Mouse (Mus musculus): ENCODE measurements at regions not wholly inside any gene's neighbourhood (a gene's known extent, or its start where the extent isn't known, plus 50 kb on each side); places are given as distances from the start of the nearest gene placed in this dataset.
A peak's percentile ranks its signal among the peaks of the same experiment; 100 is the strongest.

DNA sequence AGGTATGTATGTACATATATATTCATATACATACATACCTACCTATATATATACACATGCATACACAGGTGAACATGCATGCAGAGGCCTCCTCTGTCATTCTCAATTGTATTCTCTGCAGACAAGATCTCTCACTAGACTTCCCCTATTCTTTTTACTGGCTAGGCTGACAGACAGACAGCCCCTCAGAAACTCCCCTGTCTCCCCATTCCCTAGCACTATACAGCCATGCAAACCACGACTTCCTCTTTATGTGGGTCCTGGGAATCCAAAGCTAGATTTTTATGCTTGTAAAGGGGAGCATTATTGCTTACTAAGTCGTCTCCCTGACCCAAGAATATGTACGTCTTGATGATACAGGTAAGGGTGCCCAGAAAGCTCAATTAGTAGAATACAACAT, 86.9 kb downstream of the Fam124b start:
- Histone ChIP-seq H3K9ac (ENCODE audit: low read depth, low read length) (no peak overlapping the region), H3K27me3 (ENCODE audit: control insufficient read depth, insufficient read depth, low read depth, low read length) (no peaks in the 10 kb centered on the region), H3K36me3 (ENCODE audit: control insufficient read depth, insufficient read depth, low read length) (no peaks in the 10 kb centered on the region), H3K4me1 (ENCODE audit: control insufficient read depth, insufficient read depth, low read length) (no peaks in the 10 kb centered on the region), H3K9me3 (replicated peaks; ENCODE audit: control insufficient read depth, low read length, poor library complexity, severe bottlenecking) (no peaks in the 10 kb centered on the region), H3K27ac (ENCODE audit: low read length) (no peak overlapping the region), H3K4me2 (ENCODE audit: low read length) (no peak overlapping the region), H3K4me3 (ENCODE audit: low read depth, low read length) (no peak overlapping the region)
- WGBS = 78% methylated on average over 3 of the region's 3 CpGs
- ATAC-seq = no peak

DNA sequence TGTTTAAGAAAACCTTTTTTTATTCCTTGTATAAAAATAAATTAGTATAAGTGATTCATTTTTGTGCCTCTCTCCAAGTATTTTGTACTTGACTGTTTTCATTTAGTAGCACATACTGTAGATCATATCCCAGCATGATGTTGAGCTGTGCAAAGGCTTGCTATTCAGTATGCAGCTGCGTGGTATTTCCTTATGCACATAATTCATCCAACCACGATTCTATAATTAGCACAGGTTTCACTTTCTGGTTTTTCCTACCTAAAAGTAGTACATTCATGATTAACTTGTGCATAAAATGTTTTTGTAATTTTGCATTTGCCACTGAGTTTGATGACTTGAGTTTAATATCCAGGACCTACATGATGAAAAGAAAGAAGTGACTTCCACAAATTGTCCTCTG, 94.3 kb downstream of the Fam124b start:
- Histone ChIP-seq H3K36me3 (ENCODE audit: control insufficient read depth, insufficient read depth, low read length) (no peaks in the 10 kb centered on the region), H3K27ac (ENCODE audit: low read length) (no peak overlapping the region), H3K9me3 (replicated peaks; ENCODE audit: control insufficient read depth, low read length, poor library complexity, severe bottlenecking) (no peaks in the 10 kb centered on the region), H3K4me3 (ENCODE audit: low read depth, low read length) (no peak overlapping the region), H3K27me3 (ENCODE audit: control insufficient read depth, insufficient read depth, low read depth, low read length) (no peaks in the 10 kb centered on the region), H3K4me1 (ENCODE audit: control insufficient read depth, insufficient read depth, low read length) (no peaks in the 10 kb centered on the region), H3K4me2 (ENCODE audit: low read length) (no peak overlapping the region), H3K9ac (ENCODE audit: low read depth, low read length) (no peak overlapping the region)
- 95% methylated on average over 2 of the region's 2 CpGs for WGBS
- ATAC-seq = no peak

DNA sequence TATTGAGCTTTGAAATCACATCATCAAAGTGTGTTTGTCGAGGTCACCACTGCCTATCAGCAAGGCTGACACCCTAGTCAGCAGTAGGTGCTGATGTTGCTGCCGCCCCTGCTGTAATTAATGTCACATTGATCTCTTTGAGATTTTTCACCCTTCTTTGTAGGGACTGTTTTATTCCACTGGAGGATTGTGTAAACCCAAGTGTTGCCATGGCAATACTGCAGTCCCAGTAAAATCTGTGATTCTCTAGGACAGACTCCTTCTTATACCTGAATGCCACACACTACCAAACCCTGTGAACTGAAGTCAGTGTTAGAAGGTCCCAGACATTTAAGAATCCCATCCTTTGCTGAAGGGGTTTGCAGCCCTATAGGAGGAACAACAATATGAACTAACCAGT, 102.4 kb downstream of the Fam124b start:
- H3K9ac ChIP-seq (ENCODE audit: low read depth, low read length) = no peak overlapping the region
- H3K4me1 ChIP-seq (ENCODE audit: control insufficient read depth, insufficient read depth, low read length) = no peaks in the 10 kb centered on the region
- H3K27ac ChIP-seq (ENCODE audit: low read length) = no peak overlapping the region
- H3K9me3 ChIP-seq (replicated peaks; ENCODE audit: control insufficient read depth, low read length, poor library complexity, severe bottlenecking) = no peaks in the 10 kb centered on the region
- H3K4me2 ChIP-seq (ENCODE audit: low read length) = no peak overlapping the region
- ATAC-seq = 0 out of 2 replicates have a peak, but pooled peaks have one; percentile 45
- no peak overlapping the region for H3K4me3 ChIP-seq (ENCODE audit: low read depth, low read length)
- 40% methylated on average over 2 of the region's 2 CpGs for WGBS
- H3K36me3 ChIP-seq (ENCODE audit: control insufficient read depth, insufficient read depth, low read length) = no peaks in the 10 kb centered on the region
- no peaks in the 10 kb centered on the region for H3K27me3 ChIP-seq (ENCODE audit: control insufficient read depth, insufficient read depth, low read depth, low read length)

DNA sequence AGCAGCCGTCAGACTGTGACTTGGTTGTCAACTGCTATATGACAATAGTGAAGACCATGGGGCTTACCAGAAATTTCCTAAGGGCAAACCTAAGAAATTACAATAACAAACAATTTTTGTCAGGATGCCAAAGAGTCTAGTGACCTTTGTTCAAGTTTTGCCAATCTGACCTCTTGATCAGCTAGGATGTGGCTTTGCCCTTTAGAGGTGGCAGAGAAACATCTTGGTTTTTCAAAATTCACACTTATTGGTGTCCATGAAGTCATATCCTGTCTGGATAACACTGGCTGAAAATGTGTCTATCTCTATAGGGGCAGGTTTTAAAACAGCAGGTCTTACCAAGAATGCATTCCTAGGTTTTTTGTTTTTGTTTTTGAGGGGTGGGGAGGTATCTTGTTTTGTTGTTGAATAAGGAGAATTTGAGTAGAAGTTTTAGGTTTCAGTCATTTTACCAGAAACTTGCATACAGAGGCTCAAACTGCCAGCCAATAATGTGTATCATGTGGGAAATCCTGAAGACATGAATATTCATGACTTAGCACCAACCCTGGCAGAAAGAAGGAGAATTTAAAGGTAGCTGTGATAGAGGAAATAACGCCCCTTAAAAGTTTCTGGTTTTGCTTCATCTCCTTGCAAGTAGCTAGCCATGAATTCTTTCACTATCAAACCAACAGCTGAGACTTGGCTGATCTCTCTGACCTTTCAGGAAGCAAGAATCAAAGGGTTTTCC, 110.4 kb downstream of the Fam124b start:
- H3K9ac ChIP-seq (ENCODE audit: low read depth, low read length) = no peak overlapping the region
- no peak overlapping the region for H3K4me3 ChIP-seq (ENCODE audit: low read depth, low read length)
- no peaks in the 10 kb centered on the region for H3K9me3 ChIP-seq (replicated peaks; ENCODE audit: control insufficient read depth, low read length, poor library complexity, severe bottlenecking)
- H3K4me2 ChIP-seq (ENCODE audit: low read length) = no peak overlapping the region
- H3K4me1 ChIP-seq (ENCODE audit: control insufficient read depth, insufficient read depth, low read length) = no peaks in the 10 kb centered on the region
- no peak overlapping the region for H3K27ac ChIP-seq (ENCODE audit: low read length)
- H3K27me3 ChIP-seq (ENCODE audit: control insufficient read depth, insufficient read depth, low read depth, low read length) = no peaks in the 10 kb centered on the region
- no peak for ATAC-seq
- 73% methylated on average over 2 of the region's 2 CpGs for WGBS
- H3K36me3 ChIP-seq (ENCODE audit: control insufficient read depth, insufficient read depth, low read length) = no peaks in the 10 kb centered on the region

DNA sequence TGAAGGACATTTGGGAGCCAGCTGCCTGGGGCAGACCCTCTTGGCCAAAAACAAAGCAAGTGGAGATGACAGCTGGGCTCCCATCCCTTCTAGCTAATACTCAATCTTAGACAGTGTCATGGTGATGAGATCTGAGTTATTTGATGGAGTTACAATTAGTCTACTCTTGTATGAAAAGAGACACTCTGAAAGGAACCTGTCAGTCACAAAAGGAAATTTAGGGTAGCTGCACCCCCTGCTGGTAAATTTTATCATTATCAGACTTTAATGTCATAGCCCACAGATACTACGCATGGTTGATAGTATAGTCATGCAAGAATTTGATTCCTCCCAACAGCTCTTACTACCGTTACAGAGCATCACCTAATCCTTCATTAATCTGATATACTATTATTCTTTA, 112.0 kb downstream of the Fam124b start:
- Histone ChIP-seq H3K9me3 (replicated peaks; ENCODE audit: control insufficient read depth, low read length, poor library complexity, severe bottlenecking) (no peaks in the 10 kb centered on the region), H3K9ac (ENCODE audit: low read depth, low read length) (no peak overlapping the region), H3K4me1 (ENCODE audit: control insufficient read depth, insufficient read depth, low read length) (no peaks in the 10 kb centered on the region), H3K27ac (ENCODE audit: low read length) (no peak overlapping the region), H3K4me3 (ENCODE audit: low read depth, low read length) (no peak overlapping the region), H3K36me3 (ENCODE audit: control insufficient read depth, insufficient read depth, low read length) (no peaks in the 10 kb centered on the region), H3K27me3 (ENCODE audit: control insufficient read depth, insufficient read depth, low read depth, low read length) (no peaks in the 10 kb centered on the region), H3K4me2 (ENCODE audit: low read length) (no peak overlapping the region)
- no peak for ATAC-seq
- 61% methylated on average over 2 of the region's 2 CpGs for WGBS

DNA sequence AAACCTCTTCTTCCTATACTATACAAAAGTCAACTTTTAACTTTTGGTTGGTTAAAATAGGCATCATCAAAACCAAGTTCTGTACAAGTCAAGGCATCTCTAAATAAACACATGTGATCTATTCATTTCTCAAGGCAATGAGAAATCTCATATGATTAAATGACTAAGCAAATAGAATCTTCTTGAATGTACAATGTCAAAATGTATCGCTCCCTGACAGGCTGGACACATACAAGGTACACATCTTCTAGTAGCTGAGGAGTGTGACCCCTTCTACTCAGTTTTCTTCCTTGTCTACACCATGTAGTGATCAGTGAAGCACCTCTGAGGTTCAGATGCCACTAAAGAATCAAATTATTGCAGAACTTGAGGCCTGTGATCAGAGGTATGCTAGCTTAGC, 120.0 kb downstream of the Fam124b start:
- Histone ChIP-seq H3K4me3 (ENCODE audit: low read depth, low read length) (no peak overlapping the region), H3K4me1 (ENCODE audit: control insufficient read depth, insufficient read depth, low read length) (no peaks in the 10 kb centered on the region), H3K36me3 (ENCODE audit: control insufficient read depth, insufficient read depth, low read length) (no peaks in the 10 kb centered on the region), H3K27ac (ENCODE audit: low read length) (no peak overlapping the region), H3K9me3 (replicated peaks; ENCODE audit: control insufficient read depth, low read length, poor library complexity, severe bottlenecking) (no peaks in the 10 kb centered on the region), H3K9ac (ENCODE audit: low read depth, low read length) (no peak overlapping the region), H3K4me2 (ENCODE audit: low read length) (no peak overlapping the region), H3K27me3 (ENCODE audit: control insufficient read depth, insufficient read depth, low read depth, low read length) (no peaks in the 10 kb centered on the region)
- 98% methylated on average over 1 of the region's 1 CpGs for WGBS
- ATAC-seq = no peak

DNA sequence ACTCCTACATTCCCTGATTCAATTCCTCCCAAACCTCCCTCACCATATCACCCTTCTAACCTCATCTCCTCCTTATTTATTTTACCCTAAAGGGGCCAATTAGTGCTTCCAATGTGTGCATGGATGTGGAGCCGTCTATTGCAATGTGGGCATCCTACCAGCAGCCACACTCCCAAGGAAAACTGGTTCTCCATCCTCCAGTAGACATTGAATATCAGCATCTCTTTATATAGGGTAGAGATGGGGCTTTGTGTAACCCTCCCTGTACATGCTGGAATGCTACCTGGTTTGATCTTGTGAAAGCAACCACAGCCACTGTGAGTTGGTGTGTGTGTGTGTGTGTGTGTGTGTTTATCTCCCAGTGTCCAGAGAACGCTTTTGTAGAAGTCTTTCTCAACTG, 126.5 kb downstream of the Fam124b start:
- Histone ChIP-seq H3K9me3 (replicated peaks; ENCODE audit: control insufficient read depth, low read length, poor library complexity, severe bottlenecking) (no peaks in the 10 kb centered on the region), H3K9ac (ENCODE audit: low read depth, low read length) (no peak overlapping the region), H3K36me3 (ENCODE audit: control insufficient read depth, insufficient read depth, low read length) (no peaks in the 10 kb centered on the region), H3K4me1 (ENCODE audit: control insufficient read depth, insufficient read depth, low read length) (no peaks in the 10 kb centered on the region), H3K27ac (ENCODE audit: low read length) (no peak overlapping the region), H3K4me3 (ENCODE audit: low read depth, low read length) (no peak overlapping the region), H3K27me3 (ENCODE audit: control insufficient read depth, insufficient read depth, low read depth, low read length) (no peaks in the 10 kb centered on the region), H3K4me2 (ENCODE audit: low read length) (no peak overlapping the region)
- ATAC-seq = no peak
- whole genome bisulfite sequencing = 66% methylated on average over 2 of the region's 2 CpGs

DNA sequence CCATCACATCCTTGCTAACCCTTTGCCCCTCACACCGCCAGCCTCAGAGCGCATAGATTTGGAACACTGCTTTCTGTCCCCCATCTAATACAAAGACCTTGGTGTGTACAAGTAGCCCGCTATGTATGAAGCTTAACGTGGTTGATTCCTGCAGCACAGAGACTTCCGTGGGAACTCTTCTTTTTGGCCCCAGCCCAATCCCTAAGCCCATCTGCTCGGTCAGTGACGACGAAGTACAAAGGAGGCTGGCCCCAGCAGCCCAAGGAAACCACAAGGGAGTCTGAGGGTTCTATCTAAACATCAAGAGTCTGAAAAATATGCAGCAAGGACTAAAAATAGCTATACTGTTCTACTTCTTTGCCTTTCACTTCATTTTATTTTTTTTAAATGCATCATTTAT, 126.9 kb downstream of the Fam124b start:
- H3K9me3 ChIP-seq (replicated peaks; ENCODE audit: control insufficient read depth, low read length, poor library complexity, severe bottlenecking) = no peaks in the 10 kb centered on the region
- H3K4me3 ChIP-seq (ENCODE audit: low read depth, low read length) = no peak overlapping the region
- no peaks in the 10 kb centered on the region for H3K27me3 ChIP-seq (ENCODE audit: control insufficient read depth, insufficient read depth, low read depth, low read length)
- ATAC-seq = no peak
- no peak overlapping the region for H3K4me2 ChIP-seq (ENCODE audit: low read length)
- no peak overlapping the region for H3K27ac ChIP-seq (ENCODE audit: low read length)
- WGBS = 65% methylated on average over 8 of the region's 8 CpGs
- no peaks in the 10 kb centered on the region for H3K4me1 ChIP-seq (ENCODE audit: control insufficient read depth, insufficient read depth, low read length)
- no peaks in the 10 kb centered on the region for H3K36me3 ChIP-seq (ENCODE audit: control insufficient read depth, insufficient read depth, low read length)
- H3K9ac ChIP-seq (ENCODE audit: low read depth, low read length) = no peak overlapping the region

DNA sequence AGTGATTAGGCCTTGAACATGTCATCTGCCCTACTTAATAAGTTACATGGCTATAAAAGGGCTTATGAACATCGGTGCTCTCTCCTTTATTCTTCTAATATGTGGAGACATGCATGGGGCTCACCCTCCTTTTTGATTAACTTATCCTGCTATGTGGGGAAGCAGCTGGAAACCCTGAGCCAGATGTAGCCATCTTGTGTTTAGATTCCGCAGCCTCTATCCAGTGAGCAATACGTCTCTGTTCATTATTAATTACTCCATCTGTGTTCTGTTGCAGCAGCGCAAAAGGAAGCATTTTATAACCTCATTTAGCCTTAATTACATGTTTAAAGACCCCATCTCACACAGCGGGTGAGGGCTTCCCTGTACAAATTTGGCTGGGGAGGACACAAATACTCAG, 129.6 kb downstream of the Fam124b start:
- Histone ChIP-seq H3K4me3 (ENCODE audit: low read depth, low read length) (no peak overlapping the region), H3K9me3 (replicated peaks; ENCODE audit: control insufficient read depth, low read length, poor library complexity, severe bottlenecking) (no peaks in the 10 kb centered on the region), H3K36me3 (ENCODE audit: control insufficient read depth, insufficient read depth, low read length) (no peaks in the 10 kb centered on the region), H3K4me2 (ENCODE audit: low read length) (no peak overlapping the region), H3K27me3 (ENCODE audit: control insufficient read depth, insufficient read depth, low read depth, low read length) (no peaks in the 10 kb centered on the region), H3K27ac (ENCODE audit: low read length) (no peak overlapping the region), H3K4me1 (ENCODE audit: control insufficient read depth, insufficient read depth, low read length) (no peaks in the 10 kb centered on the region), H3K9ac (ENCODE audit: low read depth, low read length) (no peak overlapping the region)
- ATAC-seq = no peak
- WGBS = 64% methylated on average over 5 of the region's 5 CpGs

All from midbrain, embryonic 16.5 days (tissue).